Mouse (Mus musculus) MEL (cell line): ENCODE measurements at regions not wholly inside any gene's neighbourhood (a gene's known extent, or its start where the extent isn't known, plus 50 kb on each side); places are given as distances from the start of the nearest gene placed in this dataset.

Experiments used
- DNase-seq: peaks from one replicate; pipeline ENCODE4 v3.0.0; 2011; ENCODE audit warnings: low read depth, low spot score
- H3K27ac ChIP-seq: 2 replicates; pipeline ENCODE4 v1.5.1; 2012; ENCODE audit warnings: low read depth, mild to moderate bottlenecking, control low read depth, low read length, moderate library complexity; ENCODE audit not compliant: control insufficient read depth
- H3K27me3 ChIP-seq, 2 experiments: fragments of 150-350 bp in 1 of 2; sonication (generic) in 1 of 2; 2 replicates each; pipeline ENCODE4 v1.6.1; 2012; ENCODE audit warnings: low read length in 2 of 2, mild to moderate bottlenecking in 2 of 2, improper control_type of control experiment in 1 of 2, moderate library complexity in 1 of 2; ENCODE audit not compliant: insufficient read depth in 2 of 2, control insufficient read depth in 1 of 2
- H3K36me3 ChIP-seq, 2 experiments: 2 replicates each; pipeline ENCODE4 v1.6.1; 2012 to 2014; ENCODE audit warnings: low read length in 2 of 2, improper control_type of control experiment in 1 of 2, inconsistent platforms in 1 of 2, mild to moderate bottlenecking in 1 of 2; ENCODE audit not compliant: insufficient read depth in 2 of 2, control insufficient read depth in 1 of 2
- H3K4me1 ChIP-seq, 2 experiments: fragments of 150-350 bp in 1 of 2; sonication (generic) in 1 of 2; 2 replicates each; pipeline ENCODE4 v1.6.1; 2012; ENCODE audit warnings: low read length in 2 of 2, improper control_type of control experiment in 1 of 2, mild to moderate bottlenecking in 1 of 2; ENCODE audit not compliant: insufficient read depth in 2 of 2, control insufficient read depth in 1 of 2
- H3K4me3 ChIP-seq, 2 experiments: fragments of 150-350 bp in 1 of 2; sonication (generic) in 1 of 2; 2 replicates each; pipeline ENCODE4 v1.5.1; 2012; ENCODE audit warnings: low read depth in 2 of 2, low read length in 2 of 2, mild to moderate bottlenecking in 2 of 2, moderate library complexity in 2 of 2, control low read depth in 1 of 2, improper control_type of control experiment in 1 of 2; ENCODE audit not compliant: control insufficient read depth in 1 of 2, insufficient read depth in 1 of 2
- H3K79me2 ChIP-seq: 2 replicates; pipeline ENCODE4 v1.6.1; 2012; ENCODE audit warnings: mild to moderate bottlenecking, low read length, moderate library complexity; ENCODE audit not compliant: control insufficient read depth, poor library complexity, insufficient read depth
- H3K9ac ChIP-seq: 2 replicates; pipeline ENCODE4 v1.6.1; 2012; ENCODE audit warnings: low read depth, mild to moderate bottlenecking, control low read depth, low read length, moderate library complexity; ENCODE audit not compliant: control insufficient read depth, poor library complexity, severe bottlenecking
- H3K9me3 ChIP-seq: fragments of 150-350 bp; sonication (generic); replicated peaks from 2 replicates; pipeline ENCODE4 v1.6.1; 2012; ENCODE audit warnings: mild to moderate bottlenecking, low read length, improper control_type of control experiment, moderate library complexity; ENCODE audit not compliant: insufficient read depth
- BHLHE40 ChIP-seq: IDR thresholded peaks from 2 replicates; pipeline ENCODE4 v1.6.1; 2012; ENCODE audit warnings: low read depth, mild to moderate bottlenecking, inconsistent platforms, low read length, improper control_type of control experiment, borderline replicate concordance
- CHD2 ChIP-seq: IDR thresholded peaks from 2 replicates; pipeline ENCODE4 v1.6.1; 2011; ENCODE audit warnings: low read length, improper control_type of control experiment
- CTCF ChIP-seq, 3 experiments: IDR thresholded peaks in 2 of 3; conservative IDR thresholded peaks in 1 of 3; 2 replicates each; pipeline ENCODE4 v1.5.1; 2011 to 2012; ENCODE audit warnings: low read length in 3 of 3, low read depth in 2 of 3, mild to moderate bottlenecking in 2 of 3, improper control_type of control experiment in 1 of 3, inconsistent platforms in 1 of 3, mixed read lengths in 1 of 3, moderate library complexity in 1 of 3; ENCODE audit not compliant: control insufficient read depth in 1 of 3, insufficient read depth in 1 of 3, poor library complexity in 1 of 3, severe bottlenecking in 1 of 3
- EP300 ChIP-seq, 2 experiments: IDR thresholded peaks; 2 replicates each; pipeline ENCODE4 v1.6.1; 2011; ENCODE audit warnings: improper control_type of control experiment in 2 of 2, low read length in 2 of 2, low read depth in 1 of 2, mild to moderate bottlenecking in 1 of 2
- GABPA ChIP-seq: IDR thresholded peaks from 2 replicates; pipeline ENCODE4 v1.6.1; 2012; ENCODE audit warnings: low read depth, mild to moderate bottlenecking, inconsistent platforms, low read length, improper control_type of control experiment, moderate library complexity
- HCFC1 ChIP-seq: IDR thresholded peaks from 2 replicates; pipeline ENCODE4 v1.6.1; 2012; ENCODE audit warnings: low read depth, mild to moderate bottlenecking, inconsistent platforms, low read length, improper control_type of control experiment, moderate library complexity
- KAT2A ChIP-seq: conservative IDR thresholded peaks from 2 replicates; pipeline ENCODE4 v1.6.1; 2012; ENCODE audit warnings: low read depth, low read length, improper control_type of control experiment, inconsistent platforms
- MAFK ChIP-seq: IDR thresholded peaks from 2 replicates; pipeline ENCODE4 v1.6.1; 2011; ENCODE audit warnings: low read depth, mild to moderate bottlenecking, low read length, improper control_type of control experiment, borderline replicate concordance
- MAX ChIP-seq: IDR thresholded peaks from 2 replicates; pipeline ENCODE4 v1.6.1; 2011; ENCODE audit warnings: low read length, improper control_type of control experiment
- MAZ ChIP-seq: IDR thresholded peaks from 2 replicates; pipeline ENCODE4 v1.6.1; 2012; ENCODE audit warnings: low read depth, mild to moderate bottlenecking, inconsistent platforms, low read length, improper control_type of control experiment
- MEF2A ChIP-seq: IDR thresholded peaks from 2 replicates; pipeline ENCODE4 v1.6.1; 2014; ENCODE audit warnings: low read depth, mild to moderate bottlenecking, inconsistent platforms, low read length, improper control_type of control experiment; ENCODE audit not compliant: poor library complexity, insufficient replicate concordance, severe bottlenecking; ENCODE audit errors: extremely low read depth
- MYB ChIP-seq: IDR thresholded peaks from 2 replicates; pipeline ENCODE4 v1.6.1; 2011; ENCODE audit warnings: mild to moderate bottlenecking, low read depth, low read length, improper control_type of control experiment
- NELFE ChIP-seq: IDR thresholded peaks from 2 replicates; pipeline ENCODE4 v1.6.1; 2011; ENCODE audit warnings: low read depth, low read length, improper control_type of control experiment
- NRF1 ChIP-seq: IDR thresholded peaks from 2 replicates; pipeline ENCODE4 v1.6.1; 2014; ENCODE audit warnings: low read depth, mild to moderate bottlenecking, inconsistent platforms, low read length, improper control_type of control experiment, moderate library complexity; ENCODE audit not compliant: poor library complexity, insufficient read depth, severe bottlenecking
- POLR2A ChIP-seq, 2 experiments: IDR thresholded peaks; 2 replicates each; pipeline ENCODE4 v1.6.1; 2011 to 2012; ENCODE audit warnings: low read length in 2 of 2, mild to moderate bottlenecking in 2 of 2, control low read depth in 1 of 2, improper control_type of control experiment in 1 of 2, low read depth in 1 of 2, moderate library complexity in 1 of 2; ENCODE audit not compliant: control insufficient read depth in 1 of 2, insufficient read depth in 1 of 2, poor library complexity in 1 of 2
- POLR2AphosphoS2 ChIP-seq: IDR thresholded peaks from 2 replicates; pipeline ENCODE4 v1.6.1; 2011; ENCODE audit warnings: low read length, improper control_type of control experiment
- RCOR1 ChIP-seq: IDR thresholded peaks from 2 replicates; pipeline ENCODE4 v1.6.1; 2012; ENCODE audit warnings: low read depth, mild to moderate bottlenecking, inconsistent platforms, low read length, improper control_type of control experiment
- SIN3A ChIP-seq: IDR thresholded peaks from 2 replicates; pipeline ENCODE4 v1.6.1; 2012; ENCODE audit warnings: low read length, improper control_type of control experiment, inconsistent platforms
- SMC3 ChIP-seq: IDR thresholded peaks from 2 replicates; pipeline ENCODE4 v1.6.1; 2011; ENCODE audit warnings: low read depth, low read length, improper control_type of control experiment
- TAL1 ChIP-seq: IDR thresholded peaks from 2 replicates; pipeline ENCODE4 v1.6.1; 2012; ENCODE audit warnings: mild to moderate bottlenecking, inconsistent platforms, low read length, moderate library complexity, mixed read lengths
- USF1 ChIP-seq: IDR thresholded peaks from 2 replicates; pipeline ENCODE4 v1.6.1; 2014; ENCODE audit warnings: low read depth, mild to moderate bottlenecking, inconsistent platforms, low read length, improper control_type of control experiment, moderate library complexity
- ZKSCAN1 ChIP-seq: IDR thresholded peaks from 2 replicates; pipeline ENCODE4 v1.6.1; 2012; ENCODE audit warnings: low read depth, mild to moderate bottlenecking, inconsistent platforms, low read length, improper control_type of control experiment, moderate library complexity
- ZMIZ1 ChIP-seq: IDR thresholded peaks from 2 replicates; pipeline ENCODE4 v1.6.1; 2012; ENCODE audit warnings: low read depth, mild to moderate bottlenecking, inconsistent platforms, low read length, improper control_type of control experiment, moderate library complexity
- ZNF384 ChIP-seq: IDR thresholded peaks from 2 replicates; pipeline ENCODE4 v1.6.1; 2012; ENCODE audit warnings: low read depth, mild to moderate bottlenecking, inconsistent platforms, low read length, improper control_type of control experiment

- H3K27me3 ChIP-seq, result no peaks in the 10 kb centered on the region
- no peak overlapping the region for H3K9ac ChIP-seq
- no peaks in the 10 kb centered on the region for H3K4me1 ChIP-seq
- no peaks in the 10 kb centered on the region for H3K9me3 ChIP-seq
- no peaks in the 10 kb centered on the region for H3K79me2 ChIP-seq
- TF ChIP-seq EP300 (IDR thresholded peaks at IDR 0.05; ENCODE audit: low read depth in 1 of 2, low read length in 2 of 2), result no peak
- no peak overlapping the region for H3K4me3 ChIP-seq
- no peak overlapping the region for H3K27ac ChIP-seq
- no peak for DNase-seq
- H3K36me3 ChIP-seq, result no peaks in the 10 kb centered on the region
These were observed 91.2 kb upstream of the Tpm1 start for GRCm38 (mm10) chr9:67140319-67140887.

- no peak overlapping the region for H3K4me3 ChIP-seq
- no peak overlapping the region for H3K9ac ChIP-seq
- DNase-seq, result no peak
- H3K4me1 ChIP-seq, result no peaks in the 10 kb centered on the region
- no peak overlapping the region for H3K27ac ChIP-seq
- no peaks in the 10 kb centered on the region for H3K9me3 ChIP-seq
- no peaks in the 10 kb centered on the region for H3K36me3 ChIP-seq
- H3K27me3 ChIP-seq, result no peaks in the 10 kb centered on the region
- no peaks in the 10 kb centered on the region for H3K79me2 ChIP-seq
- TF ChIP-seq NRF1 (no peak), HCFC1 (no peak), POLR2A (IDR thresholded peaks at IDR 0.05; ENCODE audit: control insufficient read depth in 1 of 2, insufficient read depth in 1 of 2, low read depth in 1 of 2, low read length in 2 of 2, poor library complexity in 1 of 2) (no peak), ZNF384 (no peak), SIN3A (no peak), TAL1 (no peak), MAFK (no peak), POLR2AphosphoS2 (no peak), CTCF (IDR thresholded peaks at IDR 0.05 in 2 of 3, conservative IDR thresholded peaks at IDR 0.05 in 1 of 3; ENCODE audit: control insufficient read depth in 1 of 3, insufficient read depth in 1 of 3, low read depth in 2 of 3, low read length in 3 of 3, poor library complexity in 1 of 3, severe bottlenecking in 1 of 3) (no peak), MAX (no peak), NELFE (no peak), ZKSCAN1 (no peak), RCOR1 (no peak), GABPA (no peak)
These were observed 88.5 kb upstream of the Tpm1 start for GRCm38 (mm10) chr9:67137681-67138080.

GRCm38 (mm10) chr9:67137141-67137540 is 87.9 kb upstream of the Tpm1 start:
- DNase-seq, result no peak
- H3K9me3 ChIP-seq, result no peaks in the 10 kb centered on the region
- TF ChIP-seq TAL1, result no peak
- TF ChIP-seq POLR2AphosphoS2, result no peak
- TF ChIP-seq SMC3, result no peak
- no peak for TF ChIP-seq RCOR1
- no peak for TF ChIP-seq MEF2A
- no peak for TF ChIP-seq KAT2A
- TF ChIP-seq MAZ, result no peak
- TF ChIP-seq ZMIZ1, result no peak
- TF ChIP-seq USF1, result no peak
- TF ChIP-seq CHD2, result no peak
- no peak for TF ChIP-seq GABPA
- no peak for TF ChIP-seq BHLHE40
- no peak for TF ChIP-seq SIN3A
- no peak for TF ChIP-seq MYB
- H3K9ac ChIP-seq, result no peak overlapping the region
- H3K4me3 ChIP-seq, result no peak overlapping the region
- no peak overlapping the region for H3K27ac ChIP-seq
- H3K27me3 ChIP-seq, result no peaks in the 10 kb centered on the region
- H3K4me1 ChIP-seq, result no peaks in the 10 kb centered on the region
- no peaks in the 10 kb centered on the region for H3K36me3 ChIP-seq
- no peaks in the 10 kb centered on the region for H3K79me2 ChIP-seq
